Mouse (Mus musculus) NIH3T3 (cell line): Measurements from ENCODE around the gene Gpt2.
A peak's percentile ranks its signal among the peaks of the same experiment; 100 is the strongest.

Source experiments
- DNase-seq: peaks from one replicate; pipeline ENCODE4 v3.0.0-alpha.2; 2012; ENCODE audit warnings: low read depth

The Gpt2 gene

DNA sequence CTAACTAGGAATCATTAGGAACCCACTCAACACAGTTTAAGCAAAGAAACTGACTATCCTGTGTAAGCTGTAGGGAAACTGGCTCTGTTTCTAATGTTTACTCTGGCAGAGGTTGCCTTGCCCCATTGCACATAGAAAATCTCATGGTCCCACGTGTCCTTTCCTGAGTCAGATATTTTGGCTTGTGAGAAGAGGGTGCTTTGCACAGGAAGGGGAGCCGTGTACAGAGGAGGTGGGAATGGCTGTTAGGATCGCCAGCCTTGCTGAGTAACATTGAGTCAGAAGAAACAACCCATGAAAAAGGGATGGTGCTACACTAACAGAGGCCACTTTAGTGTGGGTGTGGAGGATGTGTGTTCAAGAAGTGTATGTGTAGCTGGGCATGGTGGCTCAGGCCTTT is 36.6 kb downstream of the Gpt2 start:
- peak; percentile 84 for DNase-seq

DNA sequence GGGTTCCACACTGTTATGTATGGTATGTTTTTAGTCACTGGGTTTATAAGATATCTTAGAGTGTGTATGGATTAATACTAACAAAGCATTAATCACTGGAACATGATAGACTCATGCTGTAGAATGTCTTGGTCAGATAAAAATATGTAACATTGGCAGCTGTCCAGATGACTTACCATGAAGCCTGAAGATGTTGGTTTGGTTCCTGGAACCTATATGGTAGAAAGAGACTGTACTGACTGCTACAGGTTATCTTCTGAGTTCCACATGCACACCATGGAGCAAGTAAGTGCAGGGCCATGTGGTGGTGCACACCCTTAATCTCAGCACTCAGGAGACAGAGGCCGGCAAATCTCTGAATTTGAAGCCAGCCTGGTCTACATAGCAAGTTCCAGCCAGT is 38.3 kb downstream of the Gpt2 start:
- DNase-seq, result peak; percentile 62

GRCm38 (mm10) chr8:85531471-85531870 is 39.1 kb downstream of the Gpt2 start:
- DNase-seq, result no peak

DNA sequence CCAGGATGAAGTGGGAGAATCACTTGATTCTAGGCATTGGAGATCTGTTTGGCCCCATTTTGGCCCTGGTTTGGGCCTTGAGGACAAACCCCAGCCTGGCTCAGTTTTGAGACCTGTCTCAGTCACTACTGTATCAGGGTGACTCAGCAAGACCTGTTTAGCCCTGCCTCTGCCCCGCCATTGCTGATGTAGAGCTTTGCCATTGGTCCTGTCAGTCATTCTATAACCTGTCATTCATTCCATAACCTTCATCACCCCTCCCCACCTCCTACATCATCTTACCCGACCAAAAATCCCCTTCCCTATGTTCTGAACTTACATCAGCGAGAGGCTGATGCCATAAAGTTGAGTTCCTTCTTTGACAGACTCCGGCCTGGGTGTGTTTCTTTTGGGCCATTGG is 40.5 kb downstream of the Gpt2 start:
- no peak for DNase-seq

DNA sequence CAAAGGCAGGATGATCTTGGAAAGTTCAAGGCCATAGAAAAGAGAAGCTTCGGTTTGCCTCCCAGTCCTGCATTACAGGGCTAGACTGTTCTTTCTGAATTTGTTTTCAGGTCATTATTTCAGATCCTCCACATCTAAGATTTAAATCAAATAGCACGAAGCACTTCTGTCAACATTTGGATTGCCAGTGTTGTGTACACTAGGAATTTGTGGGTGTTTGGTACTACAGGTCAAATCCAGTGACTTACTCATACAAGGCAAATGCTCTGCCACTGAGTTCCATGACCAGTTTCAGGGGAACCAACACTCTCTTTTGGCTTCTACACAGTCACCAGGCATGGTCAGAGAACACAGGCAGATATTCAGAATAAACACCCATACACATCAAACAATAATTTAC is 41.1 kb downstream of the Gpt2 start:
- DNase-seq, result no peak

DNA sequence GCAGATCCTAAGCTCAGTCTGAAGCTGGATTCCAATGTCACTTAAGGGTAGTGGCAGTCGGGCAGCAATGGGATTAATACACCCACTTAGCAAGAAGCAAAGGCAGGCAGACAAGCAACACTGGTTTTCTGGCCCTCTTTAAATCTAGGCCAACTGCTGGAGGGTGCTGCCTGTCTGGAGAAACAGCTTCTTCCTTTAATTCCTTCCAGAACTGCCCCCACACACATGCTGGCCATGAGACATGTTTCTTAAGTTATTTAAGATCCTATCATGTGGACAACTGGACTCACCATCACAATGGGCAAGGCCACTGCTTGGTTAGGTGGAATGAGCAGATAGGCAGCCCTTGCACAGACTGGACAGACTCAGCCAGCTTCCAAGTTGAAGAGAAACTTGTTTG is 41.8 kb downstream of the Gpt2 start:
- no peak for DNase-seq

DNA sequence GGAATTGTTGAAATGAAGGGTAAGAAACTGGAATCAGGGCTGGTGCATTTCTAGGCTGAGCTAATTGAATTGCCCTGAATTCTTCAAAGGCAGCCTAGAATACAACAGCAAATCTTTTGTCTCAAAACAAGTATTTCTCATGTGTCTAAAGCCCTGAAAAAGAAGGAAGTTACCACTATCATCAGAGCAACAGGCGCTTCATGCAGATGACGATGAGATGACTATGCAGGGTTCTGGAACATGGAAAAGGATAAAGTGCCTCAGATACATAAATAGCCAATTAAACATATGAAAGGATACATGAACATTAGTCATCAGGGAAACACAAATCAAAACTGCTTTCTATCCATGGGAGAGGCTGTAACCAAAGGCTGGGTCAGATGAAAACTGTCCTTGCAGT is 44.0 kb downstream of the Gpt2 start:
- DNase-seq, result no peak

DNA sequence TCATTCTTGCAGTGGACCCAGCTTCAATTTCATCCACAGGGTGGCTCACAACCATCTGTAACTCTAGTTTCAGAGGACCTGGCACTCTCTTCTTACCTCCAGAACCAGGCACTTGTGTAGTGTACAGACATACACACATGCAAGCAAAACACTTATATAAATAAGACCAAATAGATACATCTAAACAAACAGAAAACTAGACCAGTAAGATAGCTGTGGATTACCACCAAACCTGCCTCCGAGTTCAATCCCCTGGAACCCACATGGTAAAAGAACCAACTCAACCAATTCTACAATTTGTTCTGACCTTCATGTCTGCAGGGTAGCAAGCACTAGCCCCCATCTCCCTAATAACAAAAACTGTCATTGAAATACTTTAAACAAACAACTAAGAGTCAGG is 59.6 kb downstream of the Gpt2 start:
- DNase-seq, result no peak

- DNase-seq, result peak; percentile 50
Measured at GRCm38 (mm10) chr8:85554391-85555180, 62.2 kb downstream of the Gpt2 start.

DNA sequence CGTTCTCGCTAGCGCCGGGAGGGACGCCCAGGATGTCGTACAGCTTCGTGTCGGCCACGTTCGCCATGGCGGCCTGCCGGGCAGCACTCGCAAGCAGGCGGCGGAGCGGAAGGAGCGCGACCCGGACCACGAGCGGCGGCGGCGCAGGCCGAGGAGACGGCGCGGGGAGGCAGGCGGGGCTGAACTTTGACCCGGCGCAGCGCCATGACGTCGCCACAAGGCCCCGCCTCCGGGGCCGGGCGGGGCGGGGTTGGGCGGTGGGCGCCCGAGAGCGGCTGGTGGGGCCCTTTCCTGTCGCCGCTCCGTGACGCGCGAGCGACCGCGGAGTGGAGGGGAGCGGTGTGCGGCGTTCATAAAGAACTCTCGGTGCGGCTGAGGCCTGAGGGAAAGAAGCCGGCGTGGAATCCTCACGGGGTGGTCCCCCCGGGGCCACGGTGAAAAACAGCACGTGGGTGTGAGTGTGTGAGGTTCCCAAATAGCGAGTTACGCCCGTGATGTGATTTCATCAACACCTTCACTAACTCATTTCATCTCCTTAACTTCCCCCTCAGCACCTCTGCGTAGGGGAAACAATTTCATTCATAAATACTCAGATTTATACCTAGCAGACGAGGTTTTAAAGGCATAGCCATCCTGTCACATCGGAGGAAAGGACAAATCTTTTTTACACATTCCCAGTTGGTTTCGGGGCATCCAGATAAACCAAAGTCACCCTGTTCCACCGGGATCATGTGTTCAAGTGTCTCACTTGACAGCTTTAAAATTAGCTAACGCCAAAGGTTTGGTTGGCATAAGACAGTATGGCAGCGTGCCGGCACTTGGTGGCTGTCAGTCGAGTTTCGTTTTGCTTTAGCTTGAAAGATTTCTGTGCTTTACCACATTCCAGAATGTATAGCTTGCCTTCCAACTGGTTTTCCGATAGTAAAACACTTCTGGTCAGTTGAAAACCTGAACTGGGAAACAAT is 63.1 kb downstream of the Gpt2 start, which contains the start of gene Dnaja2:
Gene Dnaja2, minus strand, starts transcription at position 164 of the 965 bp plus-strand sequence.
- peak; percentile 92 for DNase-seq

DNA sequence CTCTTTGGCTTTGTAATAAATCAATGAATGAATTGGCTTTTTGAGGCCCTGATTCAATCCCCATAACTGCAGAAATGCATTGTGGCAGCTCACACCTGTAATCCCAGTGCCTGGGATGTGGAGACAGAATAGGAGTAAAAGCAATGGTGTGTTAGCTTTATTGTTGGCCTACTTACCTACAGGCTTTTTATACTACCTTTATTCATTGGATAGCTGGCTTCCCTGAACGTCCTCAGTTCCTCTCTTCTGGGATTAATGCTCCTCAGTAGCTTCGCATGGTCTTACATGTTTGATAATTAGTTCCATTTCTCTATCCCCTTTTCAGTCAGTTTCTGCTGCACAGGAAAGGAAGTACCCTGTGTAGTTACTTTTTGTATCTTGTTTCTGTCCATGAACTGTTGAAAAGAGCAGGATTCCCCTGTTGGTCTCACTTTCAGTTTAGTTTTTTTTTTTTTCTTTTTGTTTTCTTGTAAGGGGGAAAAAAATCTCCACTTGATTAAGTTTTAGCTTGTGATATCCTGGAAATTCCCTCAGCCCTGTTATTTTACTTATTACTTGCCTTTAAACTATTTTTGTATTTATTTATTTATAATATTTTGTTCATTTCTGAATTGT is 64.7 kb downstream of the Gpt2 start:
- DNase-seq, result peak; percentile 22

DNA sequence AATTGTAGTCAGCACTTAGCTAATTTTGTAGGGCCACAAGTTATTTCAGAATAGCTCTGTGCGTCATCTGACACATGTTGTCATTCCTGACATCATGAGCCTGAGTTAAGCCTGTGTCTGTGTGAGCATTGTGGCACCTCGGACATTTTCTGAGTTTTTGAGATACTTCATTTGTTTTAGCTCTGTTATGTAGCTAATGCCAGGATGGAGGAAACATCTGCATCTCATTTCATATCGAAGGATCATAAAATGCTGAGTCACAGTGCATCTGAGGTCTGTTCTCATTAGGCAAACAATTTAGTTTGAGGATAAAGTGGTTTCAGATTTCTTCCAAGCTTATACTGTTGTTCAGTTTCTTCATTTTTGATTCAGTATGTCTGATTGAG is 65.2 kb downstream of the Gpt2 start:
- peak; percentile 87 for DNase-seq

GRCm38 (mm10) chr8:85559201-85559600 is 66.8 kb downstream of the Gpt2 start:
- no peak for DNase-seq

- DNase-seq, result no peak
Measured at GRCm38 (mm10) chr8:85559966-85560365, 67.6 kb downstream of the Gpt2 start.

- DNase-seq, result no peak
Measured at GRCm38 (mm10) chr8:85563336-85563735, 71.0 kb downstream of the Gpt2 start.

- no peak for DNase-seq
Measured at GRCm38 (mm10) chr8:85565186-85565585, 72.8 kb downstream of the Gpt2 start.

DNA sequence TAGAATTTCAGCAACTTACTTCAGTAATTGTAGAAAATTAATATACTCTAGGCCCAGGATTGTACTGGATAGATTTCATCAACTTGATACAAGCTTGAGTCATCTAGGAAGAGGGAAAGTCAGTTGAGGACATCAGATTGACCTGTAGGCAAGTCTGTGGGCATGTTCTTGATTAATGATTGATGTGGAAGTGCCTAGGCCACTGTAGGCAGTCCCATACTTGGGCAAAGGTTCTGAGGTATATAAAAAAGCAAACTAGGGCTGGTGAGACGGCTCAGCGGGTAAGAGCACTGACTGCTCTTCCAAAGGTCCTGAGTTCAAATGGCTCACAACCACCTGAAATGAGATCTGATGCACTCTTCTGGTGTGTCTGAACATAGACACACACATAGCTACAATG is 75.4 kb downstream of the Gpt2 start:
- DNase-seq, result no peak

DNA sequence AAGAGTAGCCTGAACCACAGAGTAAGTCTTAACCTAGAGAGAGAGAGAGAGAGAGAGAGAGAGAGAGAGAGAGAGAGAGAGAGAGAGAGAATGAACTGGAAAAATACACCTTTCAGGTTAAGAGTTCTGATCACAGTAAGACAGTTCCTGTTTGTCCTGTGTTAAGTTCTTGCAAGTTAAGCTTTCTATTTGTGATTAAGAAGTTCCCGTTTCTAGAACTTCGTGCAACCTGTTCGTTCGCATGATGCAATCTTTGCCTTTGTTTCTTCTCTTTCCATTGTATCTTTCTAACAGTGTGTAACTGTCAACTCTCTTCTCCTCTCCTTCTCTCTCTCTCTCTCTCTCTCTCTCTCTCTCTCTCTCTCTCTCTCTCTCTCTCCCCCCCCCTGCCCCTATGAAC is 78.1 kb downstream of the Gpt2 start:
- no peak for DNase-seq

- DNase-seq, result peak; percentile 23
Measured at GRCm38 (mm10) chr8:85573972-85574496, 81.7 kb downstream of the Gpt2 start.
